Mouse (Mus musculus) forebrain, embryonic 12.5 days (tissue): ENCODE measurements around the gene Rpl35a. TPM values are rescaled to one million over a fixed set of nuclear protein-coding genes. Genes with fewer than 3 reads are reported as not detected.
"Not testable (repeated sequence)": the region's sequence is repeated elsewhere in the genome, so short reads cannot be mapped to it uniquely, and the experiment has no call there.

Source experiments
- ATAC-seq: fragments of 200-750 bp; cut with Nextera tagmentation; 2 replicates; pipeline ENCODE4 v1.8.0; 2017; ENCODE audit warnings: moderate TSS enrichment; ENCODE audit not compliant: low FRiP score
- H3K27ac ChIP-seq: fragments of 300-500 bp; sonication (generic); 2 replicates; pipeline ENCODE4 v1.5.1; 2016; ENCODE audit warnings: mild to moderate bottlenecking
- H3K27me3 ChIP-seq: fragments of 300-500 bp; sonication (generic); 2 replicates; pipeline ENCODE4 v1.6.1; 2016; ENCODE audit warnings: mild to moderate bottlenecking
- H3K36me3 ChIP-seq: fragments of 300-500 bp; sonication (generic); replicated peaks from 2 replicates; pipeline ENCODE4 v1.6.1; 2016; ENCODE audit warnings: mild to moderate bottlenecking
- H3K4me1 ChIP-seq: fragments of 300-500 bp; sonication (generic); 2 replicates; pipeline ENCODE4 v1.6.1; 2016
- H3K4me2 ChIP-seq: fragments of 300-500 bp; sonication (generic); 2 replicates; pipeline ENCODE4 v1.6.1; 2016; ENCODE audit warnings: mild to moderate bottlenecking, moderate library complexity
- H3K4me3 ChIP-seq: fragments of 300-500 bp; sonication (generic); replicated peaks from 2 replicates; pipeline ENCODE4 v1.5.1; 2016; ENCODE audit warnings: mild to moderate bottlenecking
- H3K9ac ChIP-seq: fragments of 300-500 bp; sonication (generic); 2 replicates; pipeline ENCODE4 v1.6.1; 2016; ENCODE audit warnings: mild to moderate bottlenecking
- H3K9me3 ChIP-seq: fragments of 300-500 bp; sonication (generic); 2 replicates; pipeline ENCODE4 v1.6.1; 2016
- WGBS: fragments of 180-500 bp; shearing (Covaris S2); methylation state at CpG from one replicate; pipeline ENCODE4 v1.1.7; 2016; 5-methylcytosine and 5-hydroxymethylcytosine counted together
- polyA plus RNA-seq: library from polyadenylated mRNA; unstranded; fragments of >200 nt; fragmentation: Nextera tagmentation; extraction: Ambion mirVana; gene quantifications from 2 replicates; pipeline ENCODE4 v1.2.1, GENCODE M21; 2016

The Rpl35a gene
- polyA plus RNA-seq, 1 experiment from 2014 or later = 741 TPM

- H3K9ac ChIP-seq = no peak overlapping the region
- WGBS = 80% methylated on average over 8 of the region's 8 CpGs
- no peak for ATAC-seq
Measured at GRCm38 (mm10) chr16:33024456-33025104, 31.7 kb upstream of the Rpl35a start.

GRCm38 (mm10) chr16:33026357-33026756, 29.9 kb upstream of the Rpl35a start:
- no peak overlapping the region for H3K4me3 ChIP-seq
- H3K36me3 ChIP-seq = no peaks in the 10 kb centered on the region
- 0 out of 2 replicates have a peak, but pooled peaks cover 3% of the 10 kb centered on the region for H3K4me1 ChIP-seq
- ATAC-seq = no peak
- no peaks in the 10 kb centered on the region for H3K27me3 ChIP-seq
- 95% methylated on average over 7 of the region's 7 CpGs for WGBS
- H3K9me3 ChIP-seq = no peaks in the 10 kb centered on the region
- no peak overlapping the region for H3K9ac ChIP-seq
- no peak overlapping the region for H3K4me2 ChIP-seq
- H3K27ac ChIP-seq = no peak overlapping the region

More at GRCm38 (mm10) chr16:33024456-33025104, 31.7 kb upstream of the Rpl35a start:
- Histone ChIP-seq H3K4me1 (0 out of 2 replicates have a peak, but pooled peaks cover 3% of the 10 kb centered on the region), H3K27ac (no peak overlapping the region), H3K4me3 (no peak overlapping the region), H3K36me3 (no peaks in the 10 kb centered on the region), H3K4me2 (no peak overlapping the region), H3K9me3 (no peaks in the 10 kb centered on the region), H3K27me3 (no peaks in the 10 kb centered on the region)

- WGBS = 83% methylated on average over 4 of the region's 4 CpGs
- no peaks in the 10 kb centered on the region for H3K36me3 ChIP-seq
- ATAC-seq = no peak
Measured at GRCm38 (mm10) chr16:33036006-33036405, 20.2 kb upstream of the Rpl35a start.

GRCm38 (mm10) chr16:33042682-33043081, 13.6 kb upstream of the Rpl35a start:
- Histone ChIP-seq H3K27ac (no peak overlapping the region), H3K9me3 (no peaks in the 10 kb centered on the region), H3K36me3 (no peaks in the 10 kb centered on the region), H3K4me1 (no peaks in the 10 kb centered on the region), H3K4me3 (no peak overlapping the region), H3K27me3 (no peaks in the 10 kb centered on the region), H3K4me2 (no peak overlapping the region), H3K9ac (no peak overlapping the region)
- ATAC-seq = no peak
- 71% methylated on average over 1 of the region's 1 CpGs for WGBS

More at GRCm38 (mm10) chr16:33036006-33036405, 20.2 kb upstream of the Rpl35a start:
- no peak overlapping the region for H3K27ac ChIP-seq
- no peaks in the 10 kb centered on the region for H3K27me3 ChIP-seq
- no peak overlapping the region for H3K4me2 ChIP-seq
- H3K9ac ChIP-seq = no peak overlapping the region
- H3K4me1 ChIP-seq = no peaks in the 10 kb centered on the region
- no peak overlapping the region for H3K4me3 ChIP-seq
- no peaks in the 10 kb centered on the region for H3K9me3 ChIP-seq

GRCm38 (mm10) chr16:33043268-33043667, 13.0 kb upstream of the Rpl35a start:
- Histone ChIP-seq H3K9me3 (no peaks in the 10 kb centered on the region), H3K4me1 (no peaks in the 10 kb centered on the region), H3K36me3 (no peaks in the 10 kb centered on the region), H3K27me3 (no peaks in the 10 kb centered on the region), H3K4me3 (no peak overlapping the region), H3K9ac (no peak overlapping the region), H3K4me2 (no peak overlapping the region), H3K27ac (no peak overlapping the region)
- WGBS = 79% methylated on average over 2 of the region's 2 CpGs
- ATAC-seq = no peak

GRCm38 (mm10) chr16:33048004-33048403, 8.2 kb upstream of the Rpl35a start:
- no peak for ATAC-seq
- Histone ChIP-seq H3K27ac (no peak overlapping the region), H3K4me3 (no peak overlapping the region), H3K4me2 (no peak overlapping the region), H3K36me3 (no peaks in the 10 kb centered on the region), H3K27me3 (no peaks in the 10 kb centered on the region), H3K9ac (no peak overlapping the region), H3K9me3 (no peaks in the 10 kb centered on the region), H3K4me1 (no peaks in the 10 kb centered on the region)
- 92% methylated on average over 1 of the region's 1 CpGs for WGBS

GRCm38 (mm10) chr16:33048686-33049085, 7.6 kb upstream of the Rpl35a start:
- no peak overlapping the region for H3K4me3 ChIP-seq
- no peaks in the 10 kb centered on the region for H3K9me3 ChIP-seq
- H3K4me2 ChIP-seq = no peak overlapping the region
- no peaks in the 10 kb centered on the region for H3K27me3 ChIP-seq
- 81% methylated on average over 2 of the region's 2 CpGs for WGBS
- no peak overlapping the region for H3K27ac ChIP-seq
- H3K4me1 ChIP-seq = no peaks in the 10 kb centered on the region
- no peak for ATAC-seq
- no peaks in the 10 kb centered on the region for H3K36me3 ChIP-seq
- no peak overlapping the region for H3K9ac ChIP-seq

- Histone ChIP-seq H3K27ac (no peak overlapping the region), H3K9me3 (no peaks in the 10 kb centered on the region), H3K36me3 (no peaks in the 10 kb centered on the region), H3K4me2 (no peak overlapping the region), H3K9ac (no peak overlapping the region), H3K4me1 (no peaks in the 10 kb centered on the region), H3K27me3 (no peaks in the 10 kb centered on the region), H3K4me3 (no peak overlapping the region)
- WGBS = 94% methylated on average over 16 of the region's 16 CpGs
- ATAC-seq = no peak
Measured at GRCm38 (mm10) chr16:33049809-33050208, 6.4 kb upstream of the Rpl35a start.

- H3K9me3 ChIP-seq = no peaks in the 10 kb centered on the region
- 80% methylated on average over 5 of the region's 5 CpGs for WGBS
- no peak overlapping the region for H3K4me2 ChIP-seq
- no peak overlapping the region for H3K4me3 ChIP-seq
- H3K36me3 ChIP-seq = peaks cover 4% of the 10 kb centered on the region
- peaks cover 12% of the 10 kb centered on the region for H3K4me1 ChIP-seq
- ATAC-seq = no peak
- H3K27ac ChIP-seq = no peak overlapping the region
- H3K27me3 ChIP-seq = no peaks in the 10 kb centered on the region
- H3K9ac ChIP-seq = no peak overlapping the region
Measured at GRCm38 (mm10) chr16:33053141-33053540, 3.1 kb upstream of the Rpl35a start.

- Histone ChIP-seq H3K36me3 (peaks cover 21% of the 10 kb centered on the region), H3K4me1 (peaks cover 15% of the 10 kb centered on the region)
- H3K9me3 ChIP-seq, ATAC-seq, H3K27ac ChIP-seq, H3K9ac ChIP-seq, H3K4me3 ChIP-seq, H3K4me2 ChIP-seq, H3K27me3 ChIP-seq: not testable (repeated sequence)
- WGBS = 76% methylated on average over 2 of the region's 2 CpGs
Measured at GRCm38 (mm10) chr16:33054927-33055326, 1.3 kb upstream of the Rpl35a start.

GRCm38 (mm10) chr16:33055655-33056054, 598 bp upstream of the Rpl35a start:
- Histone ChIP-seq H3K9me3 (no peaks in the 10 kb centered on the region), H3K4me3 (peak overlapping the region; percentile 93), H3K4me2 (peak overlapping the region; percentile 73), H3K27me3 (no peaks in the 10 kb centered on the region), H3K27ac (no peak overlapping the region), H3K9ac (no peak overlapping the region), H3K4me1 (peaks cover 15% of the 10 kb centered on the region), H3K36me3 (peaks cover 28% of the 10 kb centered on the region)
- WGBS = 25% methylated on average over 10 of the region's 10 CpGs
- peak; percentile 36 for ATAC-seq

- Histone ChIP-seq H3K36me3 (peaks cover 31% of the 10 kb centered on the region), H3K4me2 (peak overlapping the region; percentile 73), H3K9me3 (no peaks in the 10 kb centered on the region), H3K4me1 (peaks cover 18% of the 10 kb centered on the region), H3K27ac (peak overlapping the region; percentile 92), H3K27me3 (no peaks in the 10 kb centered on the region), H3K4me3 (peak overlapping the region; percentile 93), H3K9ac (peak overlapping the region; percentile 96)
- ATAC-seq = peak; percentile 39; the same call in 1 of the 2 replicates
- WGBS = under 1% methylated on average over 22 of the region's 24 CpGs
Measured at GRCm38 (mm10) chr16:33056786-33057185, 533 bp downstream of the Rpl35a start.

GRCm38 (mm10) chr16:33058033-33058432, 1.8 kb downstream of the Rpl35a start:
- Histone ChIP-seq H3K27ac (no peak overlapping the region), H3K36me3 (peaks cover 31% of the 10 kb centered on the region), H3K4me3 (peak overlapping the region; percentile 93), H3K4me2 (peak overlapping the region; percentile 73), H3K4me1 (peaks cover 25% of the 10 kb centered on the region), H3K9ac (peak overlapping the region; percentile 40; the same call in 1 of the 2 replicates), H3K27me3 (no peaks in the 10 kb centered on the region), H3K9me3 (no peaks in the 10 kb centered on the region)
- WGBS = 93% methylated on average over 16 of the region's 16 CpGs
- ATAC-seq = no peak
